Mouse (Mus musculus) ovary, postnatal 36 days (tissue): ENCODE measurements around the gene Prom2.

Experiments used
- DNase-seq: peaks from one replicate; pipeline ENCODE4 v3.0.0; 2022; ENCODE audit warnings: low spot score, mixed read lengths

The Prom2 gene

DNA sequence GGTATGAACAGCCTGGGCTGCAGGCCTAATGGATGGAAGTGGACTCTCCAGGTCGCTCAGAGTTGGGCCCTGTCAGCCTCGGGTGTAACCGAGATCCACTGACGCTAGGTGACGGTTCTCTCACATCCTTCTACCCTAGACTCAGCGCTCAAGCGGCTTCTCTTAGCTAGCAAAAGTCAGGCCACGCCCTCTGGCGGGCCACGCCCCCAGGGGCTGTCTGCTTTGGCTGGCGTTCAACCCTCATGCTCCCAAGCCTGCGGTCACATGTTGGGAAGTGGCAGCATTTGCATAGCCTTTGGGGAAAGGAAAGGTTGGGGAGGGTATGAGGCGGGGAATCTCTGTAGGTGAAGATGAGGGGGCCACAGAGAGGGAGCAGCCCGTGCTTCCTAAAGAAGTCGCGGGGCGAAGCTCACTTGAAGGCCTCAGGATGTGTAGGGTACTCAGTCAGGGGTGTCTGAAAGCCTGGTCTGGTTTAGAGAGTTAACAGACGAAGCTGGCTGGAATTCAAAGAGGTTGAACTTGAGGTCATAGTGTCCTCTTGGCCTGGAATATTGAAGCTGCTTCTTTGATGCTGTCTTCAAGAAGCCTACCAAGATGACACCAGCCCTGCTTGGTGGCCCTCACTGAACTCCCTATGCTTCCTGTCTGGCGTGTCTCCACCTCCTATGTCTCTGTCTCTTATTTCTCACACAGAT, 56.6 kb downstream of the Prom2 start:
- peak; percentile 77 for DNase-seq

DNA sequence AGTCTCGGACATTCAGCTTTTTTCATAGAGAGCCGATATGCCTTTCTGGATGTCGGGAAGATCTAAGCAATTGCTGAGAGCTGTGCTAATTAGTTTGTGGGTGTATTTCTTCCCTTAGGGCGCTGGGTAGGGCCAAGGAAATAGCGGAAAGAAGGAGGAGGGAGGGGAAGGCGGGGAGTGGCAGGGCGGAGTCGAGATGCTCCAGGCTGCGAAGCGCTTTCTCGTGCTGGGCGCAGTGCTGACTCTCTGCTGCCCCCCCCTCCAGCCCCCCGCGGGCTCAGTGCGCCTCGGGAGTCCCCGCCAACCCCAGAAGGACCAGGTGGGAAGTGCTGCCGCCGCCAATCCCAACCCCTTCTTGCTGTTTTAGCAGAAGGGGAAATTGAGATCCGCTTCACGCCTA, 58.3 kb downstream of the Prom2 start:
- peak; percentile 42 for DNase-seq

DNA sequence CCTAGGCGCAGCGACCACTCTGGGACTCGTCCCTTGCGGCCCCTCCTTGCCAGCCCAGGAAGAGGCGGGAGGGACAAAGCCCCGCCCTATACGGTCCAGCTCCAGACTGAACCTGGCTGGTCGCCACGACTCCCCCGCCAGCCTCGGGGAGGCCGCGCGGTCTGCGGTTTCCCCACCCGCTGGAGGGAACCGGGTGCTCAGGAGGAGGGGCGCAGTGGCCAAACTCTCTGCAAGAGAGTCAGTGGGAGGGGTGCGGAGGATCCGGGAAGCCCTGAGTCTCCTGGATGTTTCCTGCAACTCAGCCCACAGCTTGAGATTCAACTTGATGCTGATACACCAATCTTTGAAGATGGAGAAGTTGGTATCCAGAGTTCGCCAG, 58.7 kb downstream of the Prom2 start:
- DNase-seq = peak; percentile 90

DNA sequence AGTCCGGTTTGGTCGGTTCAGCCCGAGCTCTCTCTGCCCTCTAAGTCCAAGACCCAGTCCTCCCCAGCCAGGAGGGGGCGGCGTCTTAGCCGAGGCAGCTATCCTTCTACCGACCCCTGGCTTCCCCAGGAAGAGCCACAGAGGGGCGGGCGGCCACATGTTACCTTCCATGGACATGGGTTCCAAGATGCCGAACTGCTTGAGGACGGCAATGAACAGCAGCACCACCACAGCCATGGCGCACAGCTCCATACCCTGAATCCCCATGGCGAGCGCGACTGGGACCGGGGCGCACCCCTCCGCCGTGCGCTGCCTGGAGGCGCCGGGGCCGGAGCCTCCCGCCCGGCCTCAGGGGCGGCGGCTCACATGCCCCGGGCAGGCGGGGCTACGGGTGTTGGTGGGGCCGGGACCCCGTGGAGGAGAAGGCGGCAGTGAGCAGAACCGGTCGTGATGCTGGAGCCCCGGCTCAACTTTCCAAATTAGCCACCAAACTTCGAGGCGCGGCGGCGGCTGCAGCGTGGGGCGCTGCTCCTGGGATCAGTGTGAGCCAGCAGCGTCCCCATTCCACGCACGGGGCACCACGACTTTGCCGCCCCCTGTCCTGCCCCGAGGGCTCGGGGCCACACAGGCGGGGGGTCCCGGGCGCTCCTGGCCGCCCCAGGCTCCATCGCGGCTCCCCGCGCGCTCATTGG, 59.3 kb downstream of the Prom2 start:
- peak; percentile 48 for DNase-seq

DNA sequence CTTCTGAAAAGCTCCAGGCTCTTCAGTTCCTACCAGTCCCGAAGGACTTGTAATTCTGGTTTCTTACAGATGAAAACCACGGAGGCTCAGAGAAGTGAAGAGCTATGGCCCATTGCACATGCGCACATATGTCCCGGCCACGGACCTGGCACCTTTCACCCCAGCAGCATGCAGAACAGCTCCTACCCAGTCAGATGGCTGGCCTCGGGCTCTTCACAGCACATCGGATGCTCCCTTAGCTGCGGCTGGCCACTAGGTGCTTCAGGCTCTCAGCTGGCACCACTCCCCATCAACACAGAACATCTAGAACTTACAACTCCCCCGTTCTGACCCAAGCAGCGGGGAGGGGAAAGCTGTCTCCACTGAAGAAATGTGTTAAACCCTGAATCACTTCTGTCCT, 61.5 kb downstream of the Prom2 start:
- no peak for DNase-seq

DNA sequence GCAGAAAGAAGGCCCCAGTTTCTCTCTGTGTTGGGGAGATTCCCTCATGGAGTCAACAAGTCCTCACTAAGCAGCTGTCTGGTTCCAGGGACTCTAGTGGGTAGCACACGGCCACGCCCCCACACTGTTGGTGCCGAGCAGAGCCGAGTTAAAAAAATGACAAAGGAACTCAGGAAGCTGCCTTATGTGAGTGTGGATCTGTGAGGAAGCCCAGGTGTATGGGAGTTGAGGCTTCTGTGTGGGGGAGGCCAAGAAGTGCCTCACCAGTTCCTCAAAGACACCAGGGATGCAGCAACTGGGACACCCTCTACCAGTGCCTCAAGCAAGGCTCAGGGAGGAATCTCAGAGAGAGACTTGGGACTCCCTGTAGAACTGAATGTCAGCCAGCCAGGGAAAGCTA, 62.1 kb downstream of the Prom2 start:
- no peak for DNase-seq
